Mouse (Mus musculus): ENCODE data around the gene Tex2.

GRCm38 (mm10) chr11:106609731-106610130 is 3.5 kb downstream of the Tex2 start:
- TF ChIP-seq CTCF (IDR thresholded peaks at IDR 0.05; ENCODE audit: borderline replicate concordance, insufficient read depth, low read depth, low read length) = no peak
- no peak for TF ChIP-seq POLR2A (IDR thresholded peaks at IDR 0.05; ENCODE audit: borderline replicate concordance, insufficient read depth, low read length)

Data from cerebellum, adult 2 months (tissue).